Mouse (Mus musculus) kidney, adult 18-20 months (tissue): ENCODE data around the gene Paip2b.
"Not testable (repeated sequence)": the region's sequence is repeated elsewhere in the genome, so short reads cannot be mapped to it uniquely, and the experiment has no call there.

ENCODE experiments used
- DNase-seq: peaks from one replicate; pipeline ENCODE4 v3.0.0; 2021

Gene Paip2b

DNA sequence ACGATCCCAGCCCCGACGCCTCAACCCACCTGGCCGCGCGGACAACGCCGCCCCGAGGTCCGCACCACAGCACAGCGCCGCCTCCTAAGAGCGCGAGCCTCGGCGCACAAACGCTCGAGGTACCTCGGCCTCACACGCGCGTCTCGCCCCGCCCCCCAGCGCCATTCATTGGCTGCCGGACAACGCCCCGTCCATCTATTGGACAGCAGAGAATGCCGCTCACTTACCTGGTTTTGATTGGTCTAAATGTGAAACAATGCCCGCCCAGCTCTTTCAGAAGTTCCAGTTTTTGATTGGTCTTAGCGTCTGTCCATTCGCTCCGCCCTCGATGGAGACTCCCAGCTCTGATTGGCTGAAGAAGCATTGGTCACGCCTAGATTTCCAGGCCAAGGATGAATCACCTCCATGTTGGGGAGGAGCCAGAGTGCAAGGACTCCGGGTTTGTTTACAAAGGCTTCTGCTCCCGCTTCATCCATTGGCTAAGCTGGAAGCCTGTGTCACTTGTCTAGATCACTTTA, at the start of gene Paip2b:
Gene Paip2b (minus strand): TSS at position 136 of the 518 bp plus-strand sequence.
- peak; percentile 98 for DNase-seq

DNA sequence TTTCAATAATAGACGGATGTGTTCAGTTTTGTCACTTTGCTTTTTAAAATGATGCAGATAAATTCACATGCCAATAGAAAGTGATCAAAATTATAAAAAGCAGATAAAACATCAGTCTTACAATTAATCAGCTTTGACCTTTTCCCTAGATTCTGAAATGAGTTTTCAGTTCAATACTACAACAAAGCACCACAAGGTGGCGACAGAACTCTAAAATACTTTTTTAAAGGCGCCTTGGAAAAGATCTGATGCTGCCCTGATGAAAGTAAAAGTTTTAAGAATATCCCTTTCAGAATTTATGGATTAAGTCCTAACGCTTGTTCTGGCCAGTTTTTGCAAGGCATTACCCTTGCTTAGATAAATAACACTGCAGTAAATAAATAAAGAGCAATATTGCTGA, 48.3 kb upstream of the Paip2b start:
- peak; percentile 43 for DNase-seq

DNA sequence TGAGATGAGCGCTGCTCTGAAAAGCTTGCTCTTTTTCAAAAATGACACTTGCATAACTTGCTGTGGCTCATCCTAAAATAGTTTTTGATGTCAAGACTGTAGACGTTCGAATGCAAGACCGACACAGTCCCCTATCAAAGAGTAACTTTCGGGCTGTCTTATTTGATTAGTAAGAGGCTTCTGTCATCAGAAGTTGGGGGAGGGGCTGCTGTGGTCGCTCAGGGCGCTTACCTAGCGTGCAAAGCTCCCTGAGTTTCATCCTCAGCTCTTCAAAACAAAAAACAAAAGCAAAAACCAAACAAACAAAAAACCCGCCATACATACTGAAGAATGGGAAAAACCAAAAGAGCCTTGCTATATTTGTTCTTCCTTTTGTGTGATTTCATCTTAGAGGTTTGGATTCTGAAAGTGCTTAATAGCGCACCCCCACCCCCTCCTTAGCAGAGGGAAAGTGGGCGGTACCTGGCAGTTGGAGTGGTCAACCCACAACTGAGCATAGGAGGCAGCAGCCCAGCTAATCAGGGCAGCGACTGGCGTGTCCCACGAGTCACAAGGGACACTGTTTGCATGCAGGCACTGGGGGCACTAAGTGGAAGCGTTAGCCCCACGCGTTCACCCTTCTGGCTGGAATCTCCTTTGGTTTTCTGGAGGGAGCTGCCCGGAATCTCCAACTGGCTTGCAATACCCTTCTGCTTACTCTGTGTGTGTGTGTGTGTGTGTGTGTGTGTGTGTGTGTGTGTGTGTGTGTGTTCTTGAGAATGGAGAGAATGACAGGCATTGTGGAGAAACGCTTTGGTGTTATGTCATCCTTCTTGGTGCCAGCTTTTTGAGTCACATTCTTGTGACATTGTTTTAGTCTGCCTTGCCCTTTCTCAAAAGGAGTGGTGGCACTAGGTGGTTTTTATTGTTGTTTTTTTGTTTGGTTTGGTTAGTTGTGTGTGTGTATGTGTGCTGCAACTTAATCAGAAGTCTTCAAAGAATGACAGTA, 36.4 kb upstream of the Paip2b start:
- DNase-seq: peak; percentile 30

DNA sequence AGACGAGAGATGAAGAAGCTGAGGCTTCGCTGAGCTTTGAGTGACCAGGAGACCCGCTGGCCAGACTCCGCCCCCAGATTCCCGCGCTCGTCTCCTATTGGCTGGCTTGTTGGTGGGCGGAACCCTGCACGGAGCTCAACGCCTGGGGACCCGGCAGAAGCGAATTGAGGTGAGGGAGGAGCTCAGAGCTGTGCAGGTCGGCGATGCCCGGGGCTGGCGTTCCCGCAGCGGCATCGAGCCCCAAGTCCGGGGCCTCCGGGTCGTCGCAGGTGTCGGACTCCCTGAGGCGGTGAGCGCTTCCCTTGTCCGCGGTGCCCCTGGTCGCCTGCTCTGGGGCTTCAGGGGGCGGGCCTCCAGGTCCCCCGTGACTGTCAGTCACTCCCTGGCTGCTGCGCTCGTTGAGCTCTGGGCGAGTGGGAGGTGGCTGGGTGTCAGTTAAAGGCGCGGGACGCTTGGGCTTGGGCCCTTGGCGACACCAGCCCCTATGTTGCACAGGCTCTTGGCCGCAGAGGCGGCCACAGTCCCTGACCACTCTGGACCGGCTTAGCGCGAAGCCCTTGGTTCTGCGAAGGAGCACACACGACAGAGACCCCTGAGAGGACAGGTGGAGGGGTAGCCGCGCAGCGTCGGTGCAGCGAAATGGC, 35.5 kb upstream of the Paip2b start, which contains the start of gene Zfp638:
Gene Zfp638 (plus strand): TSS at position 156 of the 644 bp plus-strand sequence.
- DNase-seq: peak; percentile 96

DNA sequence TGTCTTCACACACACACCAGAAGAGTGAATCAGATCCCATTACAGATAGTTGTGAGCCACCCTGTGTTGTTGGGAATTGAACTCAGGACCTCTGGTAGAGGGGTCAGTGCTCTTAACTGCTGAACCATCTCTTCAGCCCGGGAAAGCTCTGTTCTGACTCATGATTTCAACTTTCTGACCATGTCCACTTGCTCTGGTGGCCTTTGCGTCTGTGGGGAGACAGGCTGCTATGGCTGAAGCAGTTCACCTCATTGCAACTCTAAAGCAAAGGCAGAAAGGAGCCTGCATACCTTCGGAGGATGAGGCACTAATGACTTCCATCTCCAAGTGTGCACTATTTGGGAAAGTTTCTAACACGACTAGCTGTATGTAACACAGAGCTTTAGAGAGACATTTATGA, 34.9 kb upstream of the Paip2b start:
- DNase-seq: no peak

DNA sequence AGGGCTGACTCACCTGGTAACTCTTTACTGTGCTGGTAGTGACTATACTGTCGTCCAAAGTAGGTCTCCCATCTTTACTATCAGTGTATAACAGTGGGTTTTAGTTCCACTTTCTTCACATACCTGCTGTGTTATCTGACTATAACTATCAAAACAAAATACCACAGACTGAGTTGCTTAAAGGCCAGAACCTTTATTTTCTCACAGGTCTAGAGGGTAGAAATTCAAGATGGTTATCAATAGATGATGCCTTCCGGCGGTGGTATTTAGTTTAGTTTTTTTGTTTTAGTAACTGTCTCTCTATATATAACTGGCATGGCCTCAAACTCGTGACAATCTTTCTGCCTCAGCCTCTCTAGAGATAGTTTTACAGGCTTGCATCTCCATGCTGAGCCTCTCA, 32.0 kb upstream of the Paip2b start:
- no peak for DNase-seq

DNA sequence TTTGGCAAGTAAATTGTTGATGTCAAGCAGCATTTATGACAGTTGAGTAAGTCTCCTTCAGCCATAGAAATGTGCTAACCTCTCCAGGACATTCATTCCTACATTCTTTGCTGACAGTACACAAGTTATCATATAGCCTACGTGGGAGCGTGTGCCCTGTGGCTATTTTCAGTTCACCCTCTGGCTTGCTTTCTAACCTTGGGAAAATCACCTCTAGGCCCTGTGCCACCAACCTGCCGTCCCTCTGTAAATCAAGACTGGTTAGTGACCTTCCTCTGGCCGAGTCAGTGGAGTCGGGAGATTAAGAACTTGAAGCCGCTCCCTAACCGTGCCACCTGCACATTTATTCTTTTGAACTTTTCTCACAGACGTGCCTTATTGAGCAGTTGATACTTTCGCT, 28.5 kb upstream of the Paip2b start:
- DNase-seq: no peak

DNA sequence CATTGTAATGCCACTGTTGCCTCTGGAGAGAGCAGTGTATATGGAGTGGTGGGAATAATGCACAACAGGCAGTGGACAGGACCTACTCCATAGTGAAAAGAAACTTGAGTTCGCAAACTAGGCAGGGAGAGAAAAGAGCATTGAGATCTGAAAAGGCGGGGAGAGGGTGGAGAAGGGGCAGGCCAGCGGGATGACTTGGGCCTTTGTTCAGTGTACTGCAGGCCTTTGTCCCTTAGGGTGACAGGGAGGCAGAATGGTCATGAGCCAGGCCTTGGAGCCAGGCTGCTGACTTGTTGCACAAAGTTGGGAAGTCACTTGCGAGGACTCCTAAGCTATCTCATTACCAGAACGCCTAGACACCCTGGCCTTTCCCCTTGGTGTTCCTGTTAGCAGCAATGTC, 25.9 kb upstream of the Paip2b start:
- DNase-seq: no peak

DNA sequence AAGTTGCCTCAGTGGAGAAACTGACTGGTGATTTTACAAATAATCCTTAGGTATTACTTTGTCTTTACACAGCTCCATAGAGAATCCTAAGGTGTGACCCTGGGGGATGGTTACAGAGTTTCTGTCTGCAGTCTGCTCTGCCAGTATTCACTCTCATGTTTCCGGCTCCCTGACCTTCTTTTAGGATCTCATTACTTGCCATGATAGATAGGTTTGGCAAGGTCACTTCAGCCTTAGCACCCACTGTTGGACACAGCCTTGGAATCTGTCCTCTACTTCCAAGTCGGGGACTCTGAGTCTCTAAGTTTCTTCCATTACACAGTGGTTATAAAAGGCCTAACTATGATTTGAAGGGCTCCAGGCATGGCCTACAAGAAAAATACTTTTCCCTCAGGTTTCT, 17.9 kb upstream of the Paip2b start:
- no peak for DNase-seq

DNA sequence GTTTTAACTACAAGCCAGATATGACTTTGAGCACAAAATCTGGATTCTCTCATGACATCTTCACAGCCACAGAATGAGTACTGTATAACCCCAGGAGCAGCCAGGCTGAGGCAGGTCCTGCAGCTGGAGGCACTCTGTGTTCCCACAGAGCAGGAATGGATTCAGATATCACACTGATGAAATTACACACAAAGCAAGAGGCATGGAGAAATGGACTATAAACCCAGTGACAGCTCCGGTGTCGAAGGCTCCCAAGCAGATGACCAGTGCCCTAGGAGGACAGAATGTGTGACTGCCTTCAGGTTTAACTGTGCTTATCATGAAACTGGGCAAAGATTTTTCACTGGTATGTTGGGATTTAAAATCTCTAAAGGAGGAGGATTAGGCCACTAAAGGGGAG, 14.6 kb upstream of the Paip2b start:
- DNase-seq: no peak

DNA sequence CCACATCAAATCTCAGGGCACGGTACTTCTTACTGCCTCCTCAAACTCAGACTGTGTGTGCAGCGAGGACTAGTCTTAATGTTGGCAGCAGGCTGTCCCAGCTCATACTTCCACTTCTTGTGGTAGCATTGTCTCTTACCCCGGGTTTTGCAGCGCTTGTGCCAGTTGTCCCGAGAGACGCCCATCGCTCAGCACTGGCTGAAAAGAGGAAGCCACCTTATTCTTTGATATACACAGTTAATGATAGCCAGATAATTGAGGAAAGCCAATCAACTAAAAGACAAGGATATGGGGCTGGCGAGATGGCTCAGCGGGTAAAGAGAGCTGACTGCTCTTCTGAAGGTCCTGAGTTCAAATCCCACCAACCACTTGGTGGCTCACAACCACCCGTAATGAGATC, 13.4 kb upstream of the Paip2b start:
- no peak for DNase-seq

DNA sequence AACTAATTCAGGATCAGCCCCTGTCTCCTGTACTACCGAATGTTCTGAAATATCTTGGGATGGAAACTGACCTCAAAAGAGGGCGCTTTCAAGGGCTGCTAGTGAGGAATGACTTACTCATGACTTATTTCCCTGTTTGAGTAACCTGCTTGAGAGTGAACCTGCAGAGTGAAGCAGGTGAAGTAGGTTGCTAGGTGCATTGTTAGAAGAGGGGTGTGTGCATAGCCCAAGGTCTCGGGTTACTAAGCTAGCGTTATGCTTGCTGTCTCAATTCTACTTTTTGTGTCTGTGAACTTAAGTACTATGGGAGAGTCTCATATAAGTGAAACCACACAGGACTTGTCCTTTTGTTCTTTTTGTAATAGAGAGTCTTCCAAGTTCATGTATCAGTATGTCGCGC, 8.5 kb upstream of the Paip2b start:
- DNase-seq: no peak

DNA sequence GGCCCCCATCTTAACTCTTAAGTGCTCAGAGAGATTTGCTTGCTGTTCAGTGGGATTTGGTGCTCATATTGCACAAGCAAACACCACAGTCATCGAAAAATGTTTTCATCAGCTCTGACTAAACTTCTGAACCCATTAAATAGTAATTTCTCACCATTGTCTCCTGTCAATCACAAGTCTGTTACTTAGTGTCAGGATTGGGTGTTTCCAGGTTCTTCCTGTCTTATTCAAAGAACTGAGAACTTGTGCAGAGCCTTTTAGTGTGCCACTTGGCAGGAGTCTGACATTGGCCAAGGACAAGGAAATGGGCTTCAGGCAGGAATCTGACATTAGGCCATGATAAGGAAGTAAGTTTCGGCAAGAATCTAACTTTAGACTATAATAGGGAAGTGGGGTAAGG, 6.5 kb upstream of the Paip2b start:
- no peak for DNase-seq

DNA sequence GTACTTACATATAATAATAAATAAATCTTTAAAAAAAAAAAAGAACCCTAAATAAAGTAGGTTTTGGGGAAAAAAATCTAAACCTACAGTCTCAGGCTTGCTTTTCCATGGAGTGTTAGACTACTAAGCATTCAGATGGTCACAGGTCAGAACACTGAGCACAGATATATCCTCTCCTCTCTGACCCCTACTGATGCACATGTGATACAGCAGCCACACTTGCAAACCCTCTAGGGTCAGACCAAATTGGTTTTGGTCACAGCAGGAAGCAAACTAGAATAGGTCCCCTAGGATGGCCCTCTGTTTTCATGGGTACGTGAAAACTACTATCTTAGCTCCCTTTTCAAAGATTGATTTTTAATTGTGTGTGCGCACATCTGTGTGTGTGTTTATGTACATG, 5.3 kb upstream of the Paip2b start:
- DNase-seq: no peak

DNA sequence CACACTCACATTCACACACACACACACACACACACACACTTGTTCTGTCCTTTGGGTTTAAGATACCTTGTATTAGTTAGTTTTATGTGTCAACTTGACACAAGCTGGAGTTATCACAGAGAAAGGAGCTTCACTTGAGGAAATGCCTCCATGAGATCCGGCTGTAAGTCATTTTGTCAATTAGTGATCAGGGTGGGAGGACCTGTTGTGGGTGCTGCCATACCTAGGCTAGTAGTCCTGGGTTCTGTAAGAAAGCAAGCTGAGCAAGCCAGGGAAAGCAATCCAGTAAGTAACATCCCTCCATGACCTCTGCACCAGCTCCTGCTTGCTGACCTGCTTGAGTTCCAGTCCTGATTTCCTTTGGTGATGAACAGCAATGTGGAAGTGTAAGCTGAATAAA, 852 bp upstream of the Paip2b start:
- DNase-seq: not testable (repeated sequence)

DNA sequence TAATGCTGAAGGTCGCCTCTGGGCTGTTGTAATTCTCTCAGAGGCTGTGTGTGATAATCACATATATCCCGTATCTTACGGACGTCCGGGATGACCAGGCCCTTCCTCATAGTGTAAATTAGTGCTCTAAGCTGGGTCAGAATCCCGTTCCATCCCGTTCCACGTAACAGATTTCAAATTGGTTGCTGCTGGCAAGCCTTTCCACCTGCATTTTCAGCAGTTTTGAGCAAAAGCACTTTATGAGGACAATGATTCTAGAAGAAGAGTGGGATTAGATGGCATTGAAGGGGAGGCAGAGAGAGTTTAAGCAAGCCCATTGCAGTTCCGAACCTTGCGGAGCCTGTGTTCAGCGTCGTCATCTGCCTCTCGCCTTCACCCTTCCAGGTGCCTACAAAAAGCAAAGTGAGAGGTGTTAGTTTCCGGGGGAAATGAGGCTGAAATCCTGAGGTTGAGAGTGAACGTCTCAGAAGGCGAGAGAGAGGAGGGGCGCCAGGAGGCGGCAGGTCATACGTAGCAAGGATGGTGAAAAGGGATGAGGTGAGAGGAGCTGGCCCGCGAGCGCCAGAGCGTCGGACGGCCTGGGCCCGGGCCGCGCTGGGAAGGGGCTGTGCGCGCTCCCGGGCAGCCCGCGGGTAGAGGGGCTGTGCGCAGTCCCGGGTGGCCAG, 468 bp downstream of the Paip2b start:
- DNase-seq: no peak

DNA sequence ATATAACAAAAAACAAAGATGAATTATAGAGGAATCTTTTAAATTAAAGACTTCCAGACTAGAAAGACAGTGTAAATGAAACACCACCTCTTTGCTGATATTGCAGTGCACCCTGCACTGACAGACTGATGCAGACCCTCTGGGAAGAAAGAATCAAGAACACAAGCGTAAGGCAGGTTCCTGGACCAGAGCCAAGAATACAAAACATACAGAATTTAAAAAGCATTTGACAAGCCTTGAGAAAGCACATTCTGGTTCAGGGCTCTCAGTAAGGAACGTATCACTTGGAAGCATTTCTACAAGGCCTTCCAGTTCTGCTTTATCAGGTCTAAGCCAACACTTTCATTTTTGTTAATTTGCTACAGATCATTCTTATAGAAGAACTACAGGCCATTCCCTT, 9.7 kb downstream of the Paip2b start:
- no peak for DNase-seq

DNA sequence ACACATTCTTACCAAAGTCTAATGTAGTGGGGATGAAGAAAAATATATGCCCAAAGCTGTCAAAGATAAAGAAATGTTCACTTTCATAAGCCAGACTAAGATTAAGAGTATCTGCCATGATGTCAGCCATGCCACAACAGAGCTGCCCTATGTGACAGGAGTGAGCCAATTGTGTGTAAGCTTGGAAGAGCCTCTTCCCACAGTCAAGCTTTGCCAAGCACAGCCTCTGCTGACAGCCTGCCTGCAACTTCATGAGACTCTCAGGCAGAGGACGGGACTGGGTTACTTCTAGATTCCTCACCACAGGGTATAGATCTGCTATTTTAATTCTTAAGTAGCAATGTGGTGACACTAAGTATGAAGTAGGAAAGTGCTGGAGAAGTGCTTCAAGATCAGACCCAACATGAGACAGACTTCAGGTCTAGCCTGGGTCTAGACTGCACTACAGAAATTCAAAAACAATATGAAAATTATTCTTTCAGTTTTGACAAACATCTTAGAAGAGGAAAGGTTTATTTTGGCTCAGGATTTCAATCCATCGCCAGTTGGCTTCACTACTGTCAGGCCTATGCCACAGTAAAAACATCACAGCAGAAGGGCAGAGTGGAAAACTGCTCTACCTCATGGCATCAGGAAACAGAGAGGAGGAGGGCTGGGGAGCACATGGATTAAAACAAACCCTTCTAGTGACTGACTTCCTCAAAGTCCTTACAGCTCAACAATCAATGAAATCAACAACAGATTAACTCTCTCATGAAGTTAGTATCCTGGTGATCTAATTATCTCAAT, 10.6 kb downstream of the Paip2b start:
- no peak for DNase-seq

DNA sequence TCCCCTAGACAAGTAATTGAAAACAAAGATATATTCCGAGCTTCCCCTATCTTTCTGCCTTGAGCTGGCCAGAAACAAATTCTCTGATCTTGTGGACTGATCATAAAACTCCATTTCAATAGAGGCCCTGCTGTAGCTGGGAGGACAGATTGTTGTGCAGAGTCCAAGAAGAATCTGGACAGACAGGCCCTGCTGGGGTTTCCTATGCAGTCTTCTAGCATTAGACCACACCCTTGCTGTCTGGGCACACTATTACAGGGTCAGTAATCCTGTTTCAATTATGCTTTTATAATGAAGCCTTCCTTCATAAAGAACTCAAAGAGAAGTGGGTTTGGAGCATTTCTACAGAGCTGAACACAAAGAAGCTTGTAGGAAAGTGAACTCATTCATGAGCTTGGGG, 12.5 kb downstream of the Paip2b start:
- DNase-seq: no peak

DNA sequence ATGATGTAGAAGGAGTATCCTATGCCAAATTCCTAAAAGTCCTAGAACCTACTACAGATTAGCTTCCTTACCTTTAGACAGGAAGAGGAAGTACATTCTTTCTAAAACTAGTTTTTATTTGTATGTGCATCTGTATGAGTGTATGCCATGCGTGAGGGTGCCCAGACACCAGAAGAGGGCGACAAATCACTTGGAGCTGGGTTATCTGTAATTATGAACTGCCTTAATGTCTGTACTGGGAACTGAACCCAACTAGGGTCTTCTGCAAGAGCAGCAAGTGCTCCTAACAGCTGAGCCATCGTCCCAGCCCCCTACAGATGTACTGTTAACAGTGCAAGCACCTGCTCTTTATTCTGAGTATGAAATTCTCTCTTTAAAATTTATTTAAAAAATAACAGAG, 15.7 kb downstream of the Paip2b start:
- no peak for DNase-seq

DNA sequence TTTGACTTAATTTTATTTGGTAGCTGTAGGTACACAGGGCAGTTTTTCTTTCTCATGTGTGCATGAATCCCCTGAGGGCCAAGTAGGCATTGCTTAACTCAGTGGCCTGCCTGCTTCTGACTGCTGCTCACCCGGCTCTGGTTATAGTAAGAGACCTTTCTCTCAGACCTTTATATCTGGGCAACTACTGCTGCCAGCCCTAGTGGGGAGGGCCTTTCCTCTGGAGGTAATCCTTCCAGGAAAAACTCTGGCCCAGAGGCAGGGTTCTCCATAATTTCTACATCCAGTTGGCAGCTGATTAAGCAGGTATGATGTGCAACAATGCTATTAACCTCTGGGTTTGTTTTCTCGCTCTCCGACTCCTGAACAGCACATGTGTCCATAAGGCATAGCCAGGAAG, 28.7 kb downstream of the Paip2b start:
- DNase-seq: no peak

DNA sequence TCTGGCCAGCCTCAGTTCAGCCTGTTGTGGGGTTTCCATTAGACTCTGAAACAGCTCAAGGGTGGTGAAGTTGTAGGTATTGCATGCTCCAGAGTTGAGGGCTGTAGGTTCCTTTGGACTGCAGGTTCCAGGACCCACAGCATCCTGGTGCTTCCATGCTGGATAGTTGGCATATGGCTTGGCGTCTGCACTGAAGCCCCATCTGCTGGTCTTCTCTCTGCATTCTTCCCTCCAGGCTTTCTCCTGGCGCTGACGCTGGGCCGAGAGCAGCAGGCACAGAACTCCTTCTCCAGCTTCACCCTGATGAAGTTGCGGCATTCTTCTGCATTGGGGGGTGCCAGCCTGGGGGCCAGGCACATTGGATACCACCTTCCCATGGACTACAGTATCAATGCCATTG, 29.5 kb downstream of the Paip2b start:
- no peak for DNase-seq

DNA sequence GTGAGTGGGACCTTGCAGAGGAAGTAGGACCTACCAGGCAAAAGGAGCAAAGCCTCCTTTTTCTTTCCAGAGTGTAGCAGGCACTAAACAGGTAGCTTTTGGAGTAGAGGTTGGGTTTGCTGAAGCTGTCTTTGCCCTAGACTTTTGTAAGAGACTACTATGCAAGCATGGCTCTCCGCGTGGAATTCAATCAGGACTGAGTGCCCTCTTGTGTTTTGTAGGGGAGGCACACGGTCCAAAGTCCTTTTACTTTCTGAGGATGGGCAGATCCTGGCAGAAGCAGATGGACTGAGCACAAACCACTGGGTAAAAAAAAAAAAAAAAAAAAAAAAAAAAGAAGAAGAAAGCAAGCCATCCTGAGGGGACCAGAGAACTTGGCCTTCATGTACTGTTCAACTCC, 34.9 kb downstream of the Paip2b start:
- peak; percentile 23 for DNase-seq
